Mouse (Mus musculus) G1E (cell line): Measurements from ENCODE around the gene D1Ertd622e.

Experiments used
- CTCF ChIP-seq: IDR thresholded peaks from 2 replicates; pipeline ENCODE4 v1.5.1; 2012; ENCODE audit warnings: low read depth, low read length, inconsistent platforms, mixed read lengths
- GATA1 ChIP-seq: IDR thresholded peaks from 2 replicates; pipeline ENCODE4 v1.6.1; 2012; ENCODE audit warnings: borderline replicate concordance, low read length, inconsistent platforms, mixed read lengths
- GATA2 ChIP-seq: IDR thresholded peaks from 2 replicates; pipeline ENCODE4 v1.6.1; 2012; ENCODE audit warnings: low read depth, low read length, inconsistent platforms, borderline replicate concordance
- TAL1 ChIP-seq: conservative IDR thresholded peaks from 2 replicates; pipeline ENCODE4 v1.6.1; 2012; ENCODE audit warnings: low read depth, low read length, inconsistent platforms, mixed read lengths

GRCm38 (mm10) chr1:97576576-97576975 lies 85.3 kb downstream of the D1Ertd622e start:
- TF ChIP-seq GATA1 (no peak), GATA2 (no peak), CTCF (no peak), TAL1 (no peak)
